14 mouse cellular contexts compared by ENCODE assay signal in the genomic region with DNA sequence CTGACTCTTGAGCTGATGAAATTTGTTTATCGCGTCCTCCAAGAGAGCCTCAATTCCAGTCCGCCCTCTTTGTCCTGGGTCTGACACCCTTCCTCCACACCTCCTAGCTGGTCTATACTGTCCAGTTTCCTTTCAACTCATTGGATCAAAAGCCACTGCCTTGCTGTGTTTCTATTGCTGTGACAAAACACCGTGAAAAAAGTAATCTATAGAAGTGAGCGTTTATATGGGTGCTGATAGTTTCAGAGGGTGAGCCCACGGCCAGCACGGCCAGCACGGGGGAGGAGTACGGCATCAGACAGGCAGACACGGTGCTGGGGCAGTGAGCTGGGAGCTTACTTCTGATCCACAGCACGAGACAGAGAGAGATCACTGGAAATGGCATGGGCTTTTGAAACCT. TPM values are rescaled to one million over a fixed set of nuclear protein-coding genes. Genes with fewer than 3 reads are reported as not detected.
DNase-seq lines count a peak whose midpoint lies in the region; ATAC-seq and TF ChIP-seq lines count a peak whose summit lies in the region.
"Had no signal": no experiment of that assay in that cellular context is flagged by ENCODE, and none has a peak within 500 bp of the region (broad histone marks: within the 10 kb centered on the region; RNA-seq: fewer than 3 reads in every experiment).

No protein-coding gene starts in this region.

- DNase-seq in hindbrain, embryonic 14.5 days (ENCODE audit: low spot score): no peak
- no peak for DNase-seq in liver, embryonic 11.5 days (ENCODE audit: low spot score)
- no peak for DNase-seq in midbrain, postnatal 0 days (ENCODE audit: low spot score)
- no peak for DNase-seq in retina, postnatal 1 day
- DNase-seq: adrenal gland, adult 2 months; cerebellum, adult 9-11 months had no signal

- 0 out of 2 replicates have a peak, but pooled peaks have one; percentile 19 for ATAC-seq in hindbrain, embryonic 13.5 days (ENCODE audit: low FRiP score)
- ATAC-seq in hindbrain, embryonic 14.5 days (ENCODE audit: low FRiP score): no peak
- ATAC-seq in liver, embryonic 15.5 days (ENCODE audit: insufficient read depth): no peak
- no peak for ATAC-seq in liver, embryonic 11.5 days (replicated peaks; ENCODE audit: low FRiP score)
- peak; percentile 30; the same call in 1 of the 2 replicates for ATAC-seq in midbrain, embryonic 16.5 days
- no peak for ATAC-seq in midbrain, postnatal 0 days (ENCODE audit: low FRiP score)
- ATAC-seq: forebrain, embryonic 16.5 days had no signal

- no peaks in the 10 kb centered on the region for H3K36me3 ChIP-seq in hindbrain, embryonic 13.5 days
- H3K36me3 ChIP-seq in hindbrain, embryonic 14.5 days (replicated peaks; ENCODE audit: control insufficient read depth, insufficient read depth): no peaks in the 10 kb centered on the region
- H3K36me3 ChIP-seq in liver, embryonic 15.5 days (replicated peaks): no peaks in the 10 kb centered on the region
- H3K36me3 ChIP-seq in liver, embryonic 11.5 days (ENCODE audit: control insufficient read depth, insufficient read depth, low read length): no peaks in the 10 kb centered on the region
- no peaks in the 10 kb centered on the region for H3K36me3 ChIP-seq in midbrain, embryonic 16.5 days (ENCODE audit: control insufficient read depth, insufficient read depth, low read length)
- H3K36me3 ChIP-seq in midbrain, postnatal 0 days (ENCODE audit: insufficient read depth, low read length): no peaks in the 10 kb centered on the region
- H3K36me3 ChIP-seq: embryonic facial prominence, embryonic 13.5 days; forebrain, embryonic 12.5 days; heart, embryonic 13.5 days had no signal

- H3K4me3 ChIP-seq in hindbrain, embryonic 13.5 days: no peak overlapping the region
- no peak overlapping the region for H3K4me3 ChIP-seq in hindbrain, embryonic 14.5 days (replicated peaks; ENCODE audit: low read length)
- H3K4me3 ChIP-seq in liver, embryonic 15.5 days (replicated peaks): no peak overlapping the region
- no peak overlapping the region for H3K4me3 ChIP-seq in liver, embryonic 11.5 days (ENCODE audit: low read depth, low read length)
- H3K4me3 ChIP-seq in midbrain, embryonic 16.5 days (ENCODE audit: low read depth, low read length): no peak overlapping the region
- H3K4me3 ChIP-seq in midbrain, postnatal 0 days (ENCODE audit: low read depth, low read length): no peak overlapping the region
- H3K4me3 ChIP-seq: embryonic facial prominence, embryonic 13.5 days; forebrain, embryonic 12.5 days; heart, embryonic 13.5 days had no signal

- no peak for TF ChIP-seq CTCF in midbrain, postnatal 0 days (IDR thresholded peaks at IDR 0.05)

- H3K27ac ChIP-seq in hindbrain, embryonic 13.5 days: no peak overlapping the region
- H3K27ac ChIP-seq in hindbrain, embryonic 14.5 days: no peak overlapping the region
- H3K27ac ChIP-seq in liver, embryonic 15.5 days (replicated peaks): peak overlapping the region; percentile 60
- no peak overlapping the region for H3K27ac ChIP-seq in liver, embryonic 11.5 days (ENCODE audit: low read depth, low read length)
- no peak overlapping the region for H3K27ac ChIP-seq in midbrain, embryonic 16.5 days (ENCODE audit: low read length)
- H3K27ac ChIP-seq in midbrain, postnatal 0 days (ENCODE audit: low read depth, low read length): no peak overlapping the region
- H3K27ac ChIP-seq: embryonic facial prominence, embryonic 13.5 days; forebrain, embryonic 12.5 days; heart, embryonic 13.5 days had no signal

- peaks cover 6% of the 10 kb centered on the region for H3K4me1 ChIP-seq in hindbrain, embryonic 13.5 days (replicated peaks)
- no peaks in the 10 kb centered on the region for H3K4me1 ChIP-seq in hindbrain, embryonic 14.5 days (replicated peaks; ENCODE audit: control insufficient read depth, insufficient read depth, low read length)
- H3K4me1 ChIP-seq in liver, embryonic 15.5 days (replicated peaks): peaks cover 38% of the 10 kb centered on the region
- 0 out of 2 replicates have a peak, but pooled peaks cover 2% of the 10 kb centered on the region for H3K4me1 ChIP-seq in liver, embryonic 11.5 days (replicated peaks; ENCODE audit: control insufficient read depth, insufficient read depth, low read length)
- peaks cover 5% of the 10 kb centered on the region for H3K4me1 ChIP-seq in midbrain, embryonic 16.5 days (ENCODE audit: control insufficient read depth, insufficient read depth, low read length)
- H3K4me1 ChIP-seq in midbrain, postnatal 0 days (ENCODE audit: insufficient read depth, low read length): 0 out of 2 replicates have a peak, but pooled peaks cover 2% of the 10 kb centered on the region
- H3K4me1 ChIP-seq: embryonic facial prominence, embryonic 13.5 days; forebrain, embryonic 12.5 days; heart, embryonic 13.5 days had no signal

- H3K9ac ChIP-seq in hindbrain, embryonic 13.5 days: no peak overlapping the region
- no peak overlapping the region for H3K9ac ChIP-seq in hindbrain, embryonic 14.5 days
- no peak overlapping the region for H3K9ac ChIP-seq in liver, embryonic 15.5 days
- no peak overlapping the region for H3K9ac ChIP-seq in liver, embryonic 11.5 days (ENCODE audit: low read depth, low read length)
- H3K9ac ChIP-seq in midbrain, embryonic 16.5 days (ENCODE audit: low read depth, low read length): no peak overlapping the region
- H3K9ac ChIP-seq in midbrain, postnatal 0 days (replicated peaks; ENCODE audit: low read length, poor library complexity, severe bottlenecking): no peak overlapping the region
- H3K9ac ChIP-seq: embryonic facial prominence, embryonic 13.5 days; forebrain, embryonic 12.5 days; heart, embryonic 13.5 days had no signal

- H3K4me2 ChIP-seq in hindbrain, embryonic 13.5 days: no peak overlapping the region
- H3K4me2 ChIP-seq in hindbrain, embryonic 14.5 days (replicated peaks): no peak overlapping the region
- H3K4me2 ChIP-seq in liver, embryonic 15.5 days: no peak overlapping the region
- no peak overlapping the region for H3K4me2 ChIP-seq in liver, embryonic 11.5 days
- no peak overlapping the region for H3K4me2 ChIP-seq in midbrain, embryonic 16.5 days (ENCODE audit: low read length)
- H3K4me2 ChIP-seq in midbrain, postnatal 0 days (ENCODE audit: low read depth, low read length, poor library complexity, severe bottlenecking): no peak overlapping the region
- H3K4me2 ChIP-seq: embryonic facial prominence, embryonic 13.5 days; forebrain, embryonic 12.5 days had no signal

- 74% methylated on average over 11 of the region's 11 CpGs for WGBS in hindbrain, embryonic 13.5 days
- WGBS in hindbrain, embryonic 14.5 days: 75% methylated on average over 11 of the region's 11 CpGs
- 75% methylated on average over 11 of the region's 11 CpGs for WGBS in liver, embryonic 15.5 days (ENCODE audit: insufficient replicate concordance)
- 83% methylated on average over 11 of the region's 11 CpGs for WGBS in liver, embryonic 11.5 days
- 87% methylated on average over 11 of the region's 11 CpGs for WGBS in midbrain, embryonic 16.5 days
- 80% methylated on average over 11 of the region's 11 CpGs for WGBS in midbrain, postnatal 0 days

- no peaks in the 10 kb centered on the region for H3K27me3 ChIP-seq in hindbrain, embryonic 13.5 days
- H3K27me3 ChIP-seq in hindbrain, embryonic 14.5 days (ENCODE audit: control insufficient read depth, insufficient read depth, low read length): no peaks in the 10 kb centered on the region
- H3K27me3 ChIP-seq in liver, embryonic 15.5 days: no peaks in the 10 kb centered on the region; the same call in 1 of the 2 replicates
- H3K27me3 ChIP-seq in liver, embryonic 11.5 days (replicated peaks; ENCODE audit: control insufficient read depth, insufficient read depth, low read length): no peaks in the 10 kb centered on the region
- no peaks in the 10 kb centered on the region for H3K27me3 ChIP-seq in midbrain, embryonic 16.5 days (ENCODE audit: control insufficient read depth, insufficient read depth, low read depth, low read length)
- no peaks in the 10 kb centered on the region for H3K27me3 ChIP-seq in midbrain, postnatal 0 days (ENCODE audit: insufficient read depth, low read length)
- H3K27me3 ChIP-seq: embryonic facial prominence, embryonic 13.5 days; forebrain, embryonic 12.5 days had no signal

- no peaks in the 10 kb centered on the region for H3K9me3 ChIP-seq in hindbrain, embryonic 13.5 days
- H3K9me3 ChIP-seq in hindbrain, embryonic 14.5 days (ENCODE audit: control insufficient read depth, low read length): no peaks in the 10 kb centered on the region
- no peaks in the 10 kb centered on the region for H3K9me3 ChIP-seq in liver, embryonic 15.5 days (replicated peaks)
- no peaks in the 10 kb centered on the region for H3K9me3 ChIP-seq in liver, embryonic 11.5 days (ENCODE audit: control insufficient read depth, low read length)
- H3K9me3 ChIP-seq in midbrain, embryonic 16.5 days (replicated peaks; ENCODE audit: control insufficient read depth, low read length, poor library complexity, severe bottlenecking): no peaks in the 10 kb centered on the region
- H3K9me3 ChIP-seq in midbrain, postnatal 0 days (ENCODE audit: low read length): no peaks in the 10 kb centered on the region
- H3K9me3 ChIP-seq: embryonic facial prominence, embryonic 13.5 days; forebrain, embryonic 12.5 days; heart, embryonic 13.5 days had no signal

RNA-seq across cellular contexts. Expression of gene Wasf3, which starts 53.7 kb away (rescaled TPM):
- polyA plus RNA-seq in hindbrain, embryonic 13.5 days (2015; fragmentation: Nextera tagmentation; extraction: Ambion mirVana): 14.1 and 14.2 TPM in 2 replicates
- polyA plus RNA-seq in hindbrain, embryonic 14.5 days (2014; fragmentation: Nextera tagmentation; extraction: Ambion mirVana): 10.3 and 10.4 TPM in 2 replicates
- 0.05 TPM in 2 replicates for polyA plus RNA-seq in liver, embryonic 15.5 days (2015; fragmentation: Nextera tagmentation; extraction: Ambion mirVana)
- polyA plus RNA-seq in liver, embryonic 11.5 days (2014; fragmentation: Nextera tagmentation; extraction: Ambion mirVana): 0.18 and 0.40 TPM in 2 replicates
- polyA plus RNA-seq in midbrain, embryonic 16.5 days (2015; fragmentation: Nextera tagmentation; extraction: Ambion mirVana): 21.0 and 21.4 TPM in 2 replicates
- 40.4 and 40.7 TPM in 2 replicates for total RNA-seq in midbrain, postnatal 0 days (2014; rRNA removed)
- 18.3 and 19.1 TPM in 2 replicates for polyA plus RNA-seq in midbrain, postnatal 0 days (2015; fragmentation: Nextera tagmentation; extraction: Ambion mirVana)
- polyA plus RNA-seq: C2C12 had no signal

Comparison
In these comparisons a context has a peak if more than half of its experiments do, and no peak if none do; other contexts are left out.
1. ATAC-seq: peak in hindbrain, embryonic 13.5 days (single experiment) and midbrain, embryonic 16.5 days (single experiment); none in hindbrain, embryonic 14.5 days (single experiment), liver, embryonic 15.5 days (single experiment), liver, embryonic 11.5 days (single experiment) and midbrain, postnatal 0 days (single experiment).